Mouse (Mus musculus) Patski (cell line): ENCODE measurements around the gene Lrrc75b. TPM values are rescaled to one million over a fixed set of nuclear protein-coding genes. Genes with fewer than 3 reads are reported as not detected.

ENCODE experiments used
- ATAC-seq: fragments of 100-300 bp; one replicate; pipeline ENCODE4 v1.8.0; 2021
- CTCF ChIA-PET: fragments of 350-600 bp; sonication (Branson Sonifier 250); formaldehyde crosslinking; loops from one replicate; lab custom pipeline; 2022; ENCODE audit warnings: inconsistent platforms; lab: Charles Lee
- POLR2A ChIA-PET: fragments of 350-600 bp; sonication (Branson Sonifier 250); formaldehyde crosslinking; loops from one replicate; lab custom pipeline; 2022; ENCODE audit warnings: antibody characterized with exemption, inconsistent platforms; lab: Charles Lee
- DNase-seq: peaks from one replicate; pipeline ENCODE4 v3.0.0-alpha.2; 2011; ENCODE audit warnings: low read depth, low spot score
- H3K27me3 ChIP-seq: fragments of 371-371 bp; one replicate; pipeline ENCODE4 v1.5.1; 2021
- CTCF ChIP-seq: fragments of 100-300 bp; IDR thresholded peaks from one replicate; pipeline ENCODE4 v1.5.1; 2021
- in situ Hi-C: fragments of 300-500 bp; cut with MboI; formaldehyde crosslinking; loops from 3 replicates; pipeline ENCODE4 v1.11.1; 2018; ENCODE audit warnings: low pct_unique_long_range_greater_than_20kb, mixed read lengths
- polyA plus RNA-seq: library from polyadenylated mRNA; unstranded; gene quantifications from one replicate; pipeline ENCODE4 v1.2.3, GENCODE M21; 2021

Lrrc75b gene
- polyA plus RNA-seq, 1 experiment from 2014 or later = 2.0 TPM

GRCm38 (mm10) chr10:75504234-75505129 lies 55.6 kb downstream of the Lrrc75b start:
- ATAC-seq (peak; percentile 60), DNase-seq (no peak)
- in situ Hi-C loops = no loop called here
- ChIA-PET POLR2A (no interaction called here), CTCF (no interaction called here)
- H3K27me3 ChIP-seq = no peaks in the 10 kb centered on the region
- TF ChIP-seq CTCF = no peak

GRCm38 (mm10) chr10:75503692-75504091 lies 56.4 kb downstream of the Lrrc75b start:
- in situ Hi-C loops = no loop called here
- TF ChIP-seq CTCF = no peak
- ChIA-PET CTCF (no interaction called here), POLR2A (no interaction called here)
- ATAC-seq (no peak), DNase-seq (no peak)
- no peaks in the 10 kb centered on the region for H3K27me3 ChIP-seq

- in situ Hi-C loops = no loop called here
- CTCF ChIA-PET = no interaction called here
- POLR2A ChIA-PET = interaction anchor here (0.7 to 0.8 kb wide), 2 partner anchors 23 to 903 kb away, joined by 3 to 7 read pairs; no protein-coding TSS in a partner anchor
- no peak for TF ChIP-seq CTCF
- no peaks in the 10 kb centered on the region for H3K27me3 ChIP-seq
- no peak for ATAC-seq
- no peak for DNase-seq
These were observed 58.5 kb downstream of the Lrrc75b start for GRCm38 (mm10) chr10:75501641-75502040.

GRCm38 (mm10) chr10:75500345-75500744 lies 59.8 kb downstream of the Lrrc75b start:
- POLR2A ChIA-PET = interaction anchor here (0.6 to 0.8 kb wide), 3 partner anchors 17 to 366 kb away, joined by 3 to 7 read pairs (median 4); partner anchors contain the start of genes Gucd1 and Snrpd3
- no peak for ATAC-seq
- no peak for TF ChIP-seq CTCF
- no peak for DNase-seq
- CTCF ChIA-PET = no interaction called here
- in situ Hi-C loops = no loop called here
- no peaks in the 10 kb centered on the region for H3K27me3 ChIP-seq

Other genes with a start within 250 kb of the Lrrc75b start
- 0.83 TPM for gene Adora2a, start 243.5 kb downstream of the Lrrc75b start, polyA plus RNA-seq
- gene Upb1, start 159.2 kb downstream of the Lrrc75b start, polyA plus RNA-seq = not detected
- gene Snrpd3, start 42.8 kb downstream of the Lrrc75b start, polyA plus RNA-seq = 203 TPM
- 19.7 TPM for gene Gucd1, start 42.4 kb downstream of the Lrrc75b start, polyA plus RNA-seq
- 2.1 TPM for gene Ggt1, start 1.3 kb upstream of the Lrrc75b start, polyA plus RNA-seq
- not detected for gene Ggt5, start 29.0 kb upstream of the Lrrc75b start, polyA plus RNA-seq
- 0.15 TPM for gene Susd2, start 83.7 kb upstream of the Lrrc75b start, polyA plus RNA-seq
- gene Cabin1, start 204.0 kb upstream of the Lrrc75b start, polyA plus RNA-seq = 40.7 TPM
- gene Ddt, start 213.1 kb upstream of the Lrrc75b start, polyA plus RNA-seq = 128 TPM
- gene Gm20441, start 220.6 kb upstream of the Lrrc75b start, polyA plus RNA-seq = not detected
- 0.03 TPM for gene Gstt3, start 221.1 kb upstream of the Lrrc75b start, polyA plus RNA-seq
- gene Gstt1, start 238.3 kb upstream of the Lrrc75b start, polyA plus RNA-seq = 0.45 TPM